Mouse (Mus musculus) intestine, embryonic 15.5 days (tissue): ENCODE data around the gene Rasip1. TPM values are rescaled to one million over a fixed set of nuclear protein-coding genes. Genes with fewer than 3 reads are reported as not detected.
A peak's percentile ranks its signal among the peaks of the same experiment; 100 is the strongest.

Experiments
- ATAC-seq: fragments of 200-750 bp; cut with Nextera tagmentation; 2 replicates; pipeline ENCODE4 v1.8.0; 2017; ENCODE audit warnings: moderate TSS enrichment, moderate library complexity
- H3K27ac ChIP-seq: fragments of 300-500 bp; sonication (generic); 2 replicates; pipeline ENCODE4 v1.5.1; 2015; ENCODE audit warnings: mild to moderate bottlenecking, inconsistent platforms
- H3K27me3 ChIP-seq: fragments of 300-500 bp; sonication (generic); replicated peaks from 2 replicates; pipeline ENCODE4 v1.6.1; 2015; ENCODE audit warnings: inconsistent platforms
- H3K36me3 ChIP-seq: fragments of 300-500 bp; sonication (generic); 2 replicates; pipeline ENCODE4 v1.6.1; 2015; ENCODE audit warnings: inconsistent platforms
- H3K4me1 ChIP-seq: fragments of 300-500 bp; sonication (generic); replicated peaks from 2 replicates; pipeline ENCODE4 v1.6.1; 2015; ENCODE audit warnings: inconsistent platforms
- H3K4me2 ChIP-seq: fragments of 300-500 bp; sonication (generic); replicated peaks from 2 replicates; pipeline ENCODE4 v1.6.1; 2015; ENCODE audit warnings: mild to moderate bottlenecking, inconsistent platforms
- H3K4me3 ChIP-seq: fragments of 300-500 bp; sonication (generic); replicated peaks from 2 replicates; pipeline ENCODE4 v1.5.1; 2015; ENCODE audit warnings: inconsistent platforms
- H3K9ac ChIP-seq: fragments of 300-500 bp; sonication (generic); 2 replicates; pipeline ENCODE4 v1.6.1; 2015; ENCODE audit warnings: inconsistent platforms
- H3K9me3 ChIP-seq: fragments of 300-500 bp; sonication (generic); 2 replicates; pipeline ENCODE4 v1.6.1; 2016; ENCODE audit warnings: inconsistent platforms
- WGBS: fragments of 180-500 bp; shearing (Covaris S2); methylation state at CpG from one replicate; pipeline ENCODE4 v1.1.7; 2015; 5-methylcytosine and 5-hydroxymethylcytosine counted together
- polyA plus RNA-seq: library from polyadenylated mRNA; unstranded; fragments of >200 nt; fragmentation: Nextera tagmentation; extraction: Ambion mirVana; gene quantifications from 2 replicates; pipeline ENCODE4 v1.2.1, GENCODE M21; 2015

Rasip1 gene
- polyA plus RNA-seq, 1 experiment from 2014 or later: 9.9 TPM

DNA sequence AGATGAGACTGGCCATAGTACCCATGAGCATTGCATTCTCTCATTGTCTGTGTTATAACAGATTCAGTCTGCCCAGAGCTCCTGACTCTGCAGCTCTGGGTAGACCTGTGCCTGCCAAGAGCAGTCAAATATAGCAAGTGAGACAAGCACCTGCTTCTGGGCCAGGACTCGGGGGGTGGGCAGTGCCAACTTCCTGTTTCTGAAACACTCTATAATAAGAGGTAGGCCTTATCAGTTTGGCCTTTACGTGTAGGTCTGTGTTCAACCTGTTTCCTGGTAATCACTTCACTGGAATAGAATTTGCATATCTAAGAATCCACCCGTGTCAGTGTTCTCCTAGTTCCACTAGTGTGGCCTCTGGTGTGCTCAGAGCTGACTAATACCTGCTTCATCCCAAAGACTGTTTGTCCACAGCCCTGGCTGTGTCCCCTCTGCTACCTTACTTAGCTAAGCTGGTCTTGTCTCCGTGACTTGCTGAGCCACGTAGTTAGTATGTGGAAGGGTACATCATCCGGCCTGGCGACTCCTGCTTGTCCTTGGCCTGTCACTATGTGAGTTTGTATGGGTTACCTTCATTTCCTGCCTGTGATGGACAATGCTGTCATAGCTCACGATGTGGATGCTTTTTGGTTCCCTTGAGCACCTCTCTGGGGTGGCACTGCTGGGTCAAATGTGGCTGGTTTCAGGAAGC lies 53.9 kb downstream of the Rasip1 start:
- Histone ChIP-seq H3K4me2 (no peak overlapping the region), H3K4me1 (peaks cover 36% of the 10 kb centered on the region), H3K27ac (no peak overlapping the region), H3K36me3 (no peaks in the 10 kb centered on the region), H3K9me3 (no peaks in the 10 kb centered on the region), H3K27me3 (no peaks in the 10 kb centered on the region), H3K4me3 (no peak overlapping the region), H3K9ac (no peak overlapping the region)
- 68% methylated on average over 8 of the region's 8 CpGs for WGBS
- no peak for ATAC-seq

DNA sequence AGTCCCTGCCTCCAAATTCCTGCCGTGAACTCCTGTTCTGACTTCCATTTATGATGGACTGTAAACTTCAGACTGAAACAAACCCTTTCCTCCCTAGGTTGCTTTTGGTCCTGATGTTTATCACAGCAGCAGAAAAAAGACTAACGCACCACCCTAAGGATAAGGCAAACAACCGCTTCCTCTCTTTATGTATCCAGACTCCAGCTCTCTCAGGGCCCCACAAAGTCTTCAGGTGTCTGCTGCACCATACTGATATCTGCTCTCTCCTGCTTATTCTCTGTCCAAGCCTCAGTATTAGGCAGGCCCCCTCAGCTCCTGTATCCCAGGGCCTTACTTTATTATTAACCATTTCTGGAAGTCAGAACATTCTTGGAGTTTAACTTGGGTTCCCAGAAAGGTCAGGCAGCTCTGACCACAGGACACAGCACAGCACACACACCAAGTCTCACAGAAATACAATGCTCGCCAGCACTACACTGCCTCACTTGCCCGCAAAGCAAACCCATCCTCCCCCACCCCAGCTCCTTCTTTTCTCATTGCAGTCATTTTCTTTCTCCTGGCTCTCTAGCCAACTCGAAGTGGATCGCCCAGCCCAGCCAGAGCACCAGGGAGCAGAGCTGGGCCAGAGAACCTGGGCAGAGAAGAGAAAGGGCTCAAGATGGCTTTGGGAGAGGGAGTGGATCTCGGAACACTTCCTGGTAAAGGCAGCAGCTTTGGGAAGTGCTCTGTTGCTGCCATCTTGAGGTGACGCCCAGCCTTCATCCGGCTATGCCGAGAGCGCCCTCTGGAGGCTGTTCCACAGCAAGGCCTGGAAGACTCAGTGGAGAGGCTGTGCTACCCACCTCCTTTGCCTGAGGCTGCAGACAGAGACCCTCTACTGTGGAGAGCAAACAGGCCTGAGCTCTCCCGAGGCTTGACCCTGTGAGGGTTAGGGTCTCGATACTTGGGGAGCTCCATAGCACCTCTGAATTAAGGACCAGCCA lies 55.1 kb downstream of the Rasip1 start:
- H3K9ac ChIP-seq: peak overlapping the region; percentile 36; the same call in 1 of the 2 replicates
- H3K4me2 ChIP-seq: peak overlapping the region; percentile 49
- peak overlapping the region; percentile 34; the same call in 1 of the 2 replicates for H3K27ac ChIP-seq
- H3K36me3 ChIP-seq: no peaks in the 10 kb centered on the region
- no peaks in the 10 kb centered on the region for H3K27me3 ChIP-seq
- H3K9me3 ChIP-seq: no peaks in the 10 kb centered on the region
- ATAC-seq: peak; percentile 57
- WGBS: 28% methylated on average over 14 of the region's 14 CpGs
- H3K4me1 ChIP-seq: peaks cover 41% of the 10 kb centered on the region
- no peak overlapping the region for H3K4me3 ChIP-seq

DNA sequence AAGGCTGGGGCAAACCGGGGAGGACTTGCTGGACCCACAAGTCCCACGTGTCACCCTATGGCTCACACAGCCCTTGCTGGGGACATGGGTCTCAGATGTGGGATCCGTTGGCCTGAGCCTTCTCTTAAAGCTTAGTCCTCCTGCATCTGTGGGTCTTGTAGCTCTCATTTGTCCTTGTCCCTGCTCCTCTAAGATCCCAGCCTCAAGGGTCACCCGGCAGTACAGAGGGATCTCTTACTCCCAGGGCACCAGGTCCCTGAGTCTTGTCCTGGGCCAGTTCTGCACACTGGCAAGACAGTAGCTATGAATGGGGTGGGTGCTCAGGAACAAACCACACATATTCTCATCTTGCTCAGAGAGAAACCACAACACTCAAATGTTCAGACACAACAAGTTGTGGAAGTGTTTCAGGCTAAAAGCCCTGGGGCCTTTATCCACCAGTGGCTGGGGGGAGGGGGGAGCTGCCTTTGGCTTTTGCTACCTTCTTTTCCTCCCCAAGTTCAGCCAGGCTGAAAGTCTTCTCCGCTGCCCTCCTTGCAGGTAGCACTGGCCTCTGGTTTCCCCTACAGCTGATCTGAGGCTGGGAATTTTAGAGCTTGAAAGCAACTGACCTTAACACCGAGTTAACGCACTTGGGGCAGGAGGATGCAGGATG lies 56.2 kb downstream of the Rasip1 start, which contains the start of gene Ntn5:
Ntn5 (plus strand) TSS at position 627 of the 655 bp plus-strand sequence.
- H3K9ac ChIP-seq: 0 out of 2 replicates have a peak within 1 kb of the TSS, but pooled peaks have one; percentile 36
- H3K9me3 ChIP-seq: no peaks in the 10 kb centered on the region
- peaks cover 34% of the 10 kb centered on the region for H3K4me1 ChIP-seq
- H3K4me3 ChIP-seq: no peak within 1 kb of the TSS
- WGBS: 80% methylated on average over 7 of the region's 7 CpGs
- no peaks in the 10 kb centered on the region; the same call in 1 of the 2 replicates for H3K27me3 ChIP-seq
- no peaks in the 10 kb centered on the region for H3K36me3 ChIP-seq
- no peak within 1 kb of the TSS for H3K27ac ChIP-seq
- H3K4me2 ChIP-seq: no peak within 1 kb of the TSS
- ATAC-seq: no peak

DNA sequence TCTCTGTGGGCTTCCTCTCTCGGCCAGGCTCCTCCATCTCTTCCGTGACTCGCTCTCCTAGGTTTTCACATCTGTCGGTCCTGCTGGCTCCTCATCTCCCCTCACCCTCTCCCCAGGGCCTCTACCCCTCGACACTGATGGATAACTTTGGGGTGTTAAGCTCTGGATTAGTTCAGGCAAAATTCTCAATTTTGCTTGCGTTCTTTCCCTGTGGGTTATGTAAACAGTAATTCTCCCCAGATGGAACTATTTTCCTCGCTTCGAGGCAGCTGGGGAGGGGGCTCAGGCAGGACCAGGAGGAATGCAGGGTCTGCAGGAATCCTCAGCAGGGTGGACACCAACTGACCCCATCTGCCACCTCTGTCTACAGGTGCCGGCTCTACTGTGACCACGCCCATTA lies 58.5 kb downstream of the Rasip1 start:
- Histone ChIP-seq H3K36me3 (no peaks in the 10 kb centered on the region), H3K4me3 (no peak overlapping the region), H3K9me3 (no peaks in the 10 kb centered on the region), H3K27me3 (no peaks in the 10 kb centered on the region; the same call in 1 of the 2 replicates), H3K4me1 (peaks cover 30% of the 10 kb centered on the region), H3K4me2 (peak overlapping the region; percentile 6; the same call in 1 of the 2 replicates), H3K27ac (peak overlapping the region; percentile 27; the same call in 1 of the 2 replicates), H3K9ac (peak overlapping the region; percentile 34; the same call in 1 of the 2 replicates)
- WGBS: 33% methylated on average over 10 of the region's 10 CpGs
- no peak for ATAC-seq

DNA sequence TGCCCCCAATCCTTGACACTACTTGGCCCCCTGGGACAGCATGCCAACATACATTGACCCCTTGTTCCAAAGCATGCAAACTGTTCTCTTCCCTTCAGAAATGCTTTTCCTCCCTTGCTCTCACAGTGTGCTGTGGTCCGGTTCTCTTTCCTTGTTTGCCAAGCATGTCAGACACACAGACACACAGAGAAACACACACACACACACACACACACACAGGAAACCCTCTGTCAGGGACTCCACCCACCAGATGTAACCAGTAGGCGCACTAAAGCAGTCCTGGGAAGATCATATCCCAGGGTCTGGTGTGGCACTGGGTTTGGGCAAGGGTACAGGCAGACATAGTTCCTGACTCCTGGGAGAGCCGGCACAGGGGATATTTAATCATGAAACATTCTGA lies 59.6 kb downstream of the Rasip1 start:
- Histone ChIP-seq H3K27ac (no peak overlapping the region), H3K4me1 (peaks cover 27% of the 10 kb centered on the region), H3K36me3 (no peaks in the 10 kb centered on the region), H3K4me2 (no peak overlapping the region), H3K4me3 (no peak overlapping the region), H3K27me3 (no peaks in the 10 kb centered on the region; the same call in 1 of the 2 replicates), H3K9me3 (no peaks in the 10 kb centered on the region), H3K9ac (no peak overlapping the region)
- no peak for ATAC-seq
- 53% methylated on average over 3 of the region's 3 CpGs for WGBS

Other genes with a start within 250 kb of the Rasip1 start
- gene Snrnp70, start 231.7 kb upstream of the Rasip1 start, polyA plus RNA-seq: 195 and 200 TPM in 2 replicates
- 0.13 and 0.19 TPM in 2 replicates for gene Kcna7, start 221.8 kb upstream of the Rasip1 start, polyA plus RNA-seq
- 1.7 and 2.1 TPM in 2 replicates for gene Ntf5, start 213.8 kb upstream of the Rasip1 start, polyA plus RNA-seq
- gene Lhb, start 206.7 kb upstream of the Rasip1 start, polyA plus RNA-seq: 0.27 and 0.52 TPM in 2 replicates
- 39.6 and 42.4 TPM in 2 replicates for gene Gys1, start 192.6 kb upstream of the Rasip1 start, polyA plus RNA-seq
- 147 and 150 TPM in 2 replicates for gene Ruvbl2, start 189.4 kb upstream of the Rasip1 start, polyA plus RNA-seq
- 5,581 and 6,050 TPM in 2 replicates for gene Ftl1, start 167.6 kb upstream of the Rasip1 start, polyA plus RNA-seq
- gene Bax, start 160.6 kb upstream of the Rasip1 start, polyA plus RNA-seq: 181 and 185 TPM in 2 replicates
- gene Tulp2, start 145.6 kb upstream of the Rasip1 start, polyA plus RNA-seq: 1.8 and 1.9 TPM in 2 replicates
- gene Gm45808, start 140.7 kb upstream of the Rasip1 start, polyA plus RNA-seq: not detected in 2 replicates
- gene Dhdh, start 138.7 kb upstream of the Rasip1 start, polyA plus RNA-seq: 2.6 and 2.7 TPM in 2 replicates
- 209 and 229 TPM in 2 replicates for gene Nucb1, start 117.1 kb upstream of the Rasip1 start, polyA plus RNA-seq
- gene Ppp1r15a, start 101.2 kb upstream of the Rasip1 start, polyA plus RNA-seq: 16.5 and 17.0 TPM in 2 replicates
- 0.83 and 1.5 TPM in 2 replicates for gene Plekha4, start 101.2 kb upstream of the Rasip1 start, polyA plus RNA-seq
- 2.1 and 2.8 TPM in 2 replicates for gene Hsd17b14, start 72.6 kb upstream of the Rasip1 start, polyA plus RNA-seq
- gene Bcat2, start 57.3 kb upstream of the Rasip1 start, polyA plus RNA-seq: 59.5 and 67.6 TPM in 2 replicates
- 0.18 and 0.30 TPM in 2 replicates for gene Fgf21, start 12.0 kb upstream of the Rasip1 start, polyA plus RNA-seq
- gene Fut1, start 10.2 kb upstream of the Rasip1 start, polyA plus RNA-seq: 0.38 and 0.73 TPM in 2 replicates
- 0.13 TPM in 1 of 2 replicates, not detected in the other for gene Izumo1, start 5.7 kb upstream of the Rasip1 start, polyA plus RNA-seq
- gene Mamstr, start 12.5 kb downstream of the Rasip1 start, polyA plus RNA-seq: 5.2 and 7.3 TPM in 2 replicates
- gene Fut2, start 38.9 kb downstream of the Rasip1 start, polyA plus RNA-seq: 12.2 and 12.8 TPM in 2 replicates
- 0.73 TPM in 2 replicates for gene Ntn5, start 56.5 kb downstream of the Rasip1 start, polyA plus RNA-seq
- gene Sec1, start 66.9 kb downstream of the Rasip1 start, polyA plus RNA-seq: 1.9 and 2.0 TPM in 2 replicates
- 5.5 and 6.4 TPM in 2 replicates for gene Car11, start 72.4 kb downstream of the Rasip1 start, polyA plus RNA-seq
- gene Dbp, start 77.6 kb downstream of the Rasip1 start, polyA plus RNA-seq: 3.1 and 3.4 TPM in 2 replicates
- 1,110 and 1,134 TPM in 2 replicates for gene Rpl18, start 88.0 kb downstream of the Rasip1 start, polyA plus RNA-seq
- gene Sphk2, start 90.5 kb downstream of the Rasip1 start, polyA plus RNA-seq: 38.1 and 41.6 TPM in 2 replicates
- gene Fam83e, start 93.7 kb downstream of the Rasip1 start, polyA plus RNA-seq: 19.7 and 22.4 TPM in 2 replicates
- gene Spaca4, start 98.3 kb downstream of the Rasip1 start, polyA plus RNA-seq: 0.49 and 0.74 TPM in 2 replicates
- 0.43 and 0.90 TPM in 2 replicates for gene Lmtk3, start 156.2 kb downstream of the Rasip1 start, polyA plus RNA-seq
- gene Sult2b1, start 157.2 kb downstream of the Rasip1 start, polyA plus RNA-seq: 2.8 and 2.9 TPM in 2 replicates
- gene Cyth2, start 187.1 kb downstream of the Rasip1 start, polyA plus RNA-seq: 89.0 and 92.0 TPM in 2 replicates
- gene Kcnj14, start 197.3 kb downstream of the Rasip1 start, polyA plus RNA-seq: 0.88 and 1.0 TPM in 2 replicates
- 67.1 and 71.3 TPM in 2 replicates for gene Grwd1, start 203.5 kb downstream of the Rasip1 start, polyA plus RNA-seq
- 70.8 and 74.5 TPM in 2 replicates for gene Kdelr1, start 245.3 kb downstream of the Rasip1 start, polyA plus RNA-seq